Mouse (Mus musculus): Measurements from ENCODE around the gene Olfr92. TPM values are rescaled to one million over a fixed set of nuclear protein-coding genes. Genes with fewer than 3 reads are reported as not detected.

The Olfr92 gene
- total and polyA plus RNA-seq, 2 experiments from 2014 or later: not detected

GRCm38 (mm10) chr17:37063686-37064495 is 56.0 kb downstream of the Olfr92 start:
- H3K36me3 ChIP-seq (ENCODE audit: insufficient read depth): peaks cover 74% of the 10 kb centered on the region
- DNase-seq (no peak), ATAC-seq (peak; percentile 15; the same call in 1 of the 2 replicates)
- H3K27me3 ChIP-seq (ENCODE audit: insufficient read depth, low read length): no peaks in the 10 kb centered on the region
- H3K27ac ChIP-seq (ENCODE audit: low read depth, low read length): no peak overlapping the region
- no peak overlapping the region for H3K9ac ChIP-seq
- no peak overlapping the region for H3K4me2 ChIP-seq (ENCODE audit: low read depth)
- 40% methylated on average over 11 of the region's 11 CpGs for WGBS
- no peak for TF ChIP-seq CTCF (IDR thresholded peaks at IDR 0.05; ENCODE audit: low read depth)
- H3K9me3 ChIP-seq (ENCODE audit: low read length): no peaks in the 10 kb centered on the region
- H3K4me3 ChIP-seq (ENCODE audit: low read depth, low read length): no peak overlapping the region
- H3K4me1 ChIP-seq (ENCODE audit: insufficient read depth): no peaks in the 10 kb centered on the region

- peaks cover 74% of the 10 kb centered on the region for H3K36me3 ChIP-seq (ENCODE audit: insufficient read depth)
- no peaks in the 10 kb centered on the region for H3K4me1 ChIP-seq (ENCODE audit: insufficient read depth)
- TF ChIP-seq CTCF (IDR thresholded peaks at IDR 0.05; ENCODE audit: low read depth): no peak
- 0 out of 2 replicates have a peak overlapping the region, but pooled peaks have one; percentile 21 for H3K27ac ChIP-seq (ENCODE audit: low read depth, low read length)
- no peak overlapping the region for H3K4me2 ChIP-seq (ENCODE audit: low read depth)
- H3K9me3 ChIP-seq (ENCODE audit: low read length): no peaks in the 10 kb centered on the region
- H3K27me3 ChIP-seq (ENCODE audit: insufficient read depth, low read length): no peaks in the 10 kb centered on the region
- 56% methylated on average over 10 of the region's 10 CpGs for whole genome bisulfite sequencing
- ATAC-seq (no peak), DNase-seq (no peak)
- H3K4me3 ChIP-seq (ENCODE audit: low read depth, low read length): no peak overlapping the region
- H3K9ac ChIP-seq: no peak overlapping the region
Measured at GRCm38 (mm10) chr17:37063063-37063462, 56.8 kb downstream of the Olfr92 start.

- TF ChIP-seq CTCF (IDR thresholded peaks at IDR 0.05; ENCODE audit: low read depth): no peak
- H3K4me3 ChIP-seq (ENCODE audit: low read depth, low read length): no peak overlapping the region
- no peak overlapping the region for H3K9ac ChIP-seq
- H3K4me1 ChIP-seq (ENCODE audit: insufficient read depth): no peaks in the 10 kb centered on the region
- H3K36me3 ChIP-seq (ENCODE audit: insufficient read depth): peaks cover 73% of the 10 kb centered on the region
- H3K27ac ChIP-seq (ENCODE audit: low read depth, low read length): peak overlapping the region; percentile 64
- H3K27me3 ChIP-seq (ENCODE audit: insufficient read depth, low read length): no peaks in the 10 kb centered on the region
- H3K4me2 ChIP-seq (ENCODE audit: low read depth): no peak overlapping the region
- peak; percentile 77 for ATAC-seq
- DNase-seq: no peak
- H3K9me3 ChIP-seq (ENCODE audit: low read length): no peaks in the 10 kb centered on the region
- 29% methylated on average over 10 of the region's 10 CpGs for WGBS
Measured at GRCm38 (mm10) chr17:37062101-37062641, 57.7 kb downstream of the Olfr92 start.

GRCm38 (mm10) chr17:37061435-37061834 is 58.5 kb downstream of the Olfr92 start:
- H3K4me1 ChIP-seq (ENCODE audit: insufficient read depth): no peaks in the 10 kb centered on the region
- H3K4me3 ChIP-seq (ENCODE audit: low read depth, low read length): no peak overlapping the region
- no peak for TF ChIP-seq CTCF (IDR thresholded peaks at IDR 0.05; ENCODE audit: low read depth)
- peaks cover 73% of the 10 kb centered on the region for H3K36me3 ChIP-seq (ENCODE audit: insufficient read depth)
- no peaks in the 10 kb centered on the region for H3K27me3 ChIP-seq (ENCODE audit: insufficient read depth, low read length)
- H3K4me2 ChIP-seq (ENCODE audit: low read depth): no peak overlapping the region
- no peak overlapping the region for H3K27ac ChIP-seq (ENCODE audit: low read depth, low read length)
- H3K9me3 ChIP-seq (ENCODE audit: low read length): no peaks in the 10 kb centered on the region
- WGBS: 36% methylated on average over 3 of the region's 3 CpGs
- H3K9ac ChIP-seq: no peak overlapping the region
- no peak for DNase-seq
- ATAC-seq: no peak

Other genes with a start within 250 kb of the Olfr92 start
- 0.19 TPM in 1 of 2 replicates, not detected in the other for gene Trim40, start 230.0 kb downstream of the Olfr92 start, total RNA-seq (2014; rRNA removed)
- gene Trim40, start 230.0 kb downstream of the Olfr92 start, polyA plus RNA-seq (2015; fragmentation: Nextera tagmentation; extraction: Ambion mirVana): 0.12 TPM in 1 of 2 replicates, not detected in the other
- not detected in 2 replicates for gene Trim31, start 222.0 kb downstream of the Olfr92 start, total RNA-seq (2014; rRNA removed)
- 0.06 TPM in 1 of 2 replicates, not detected in the other for gene Trim31, start 222.0 kb downstream of the Olfr92 start, polyA plus RNA-seq (2015; fragmentation: Nextera tagmentation; extraction: Ambion mirVana)
- 1.8 and 2.5 TPM in 2 replicates for gene Rnf39, start 177.2 kb downstream of the Olfr92 start, total RNA-seq (2014; rRNA removed)
- 1.1 and 2.4 TPM in 2 replicates for gene Rnf39, start 177.2 kb downstream of the Olfr92 start, polyA plus RNA-seq (2015; fragmentation: Nextera tagmentation; extraction: Ambion mirVana)
- 72.3 and 82.2 TPM in 2 replicates for gene Ppp1r11, start 168.3 kb downstream of the Olfr92 start, total RNA-seq (2014; rRNA removed)
- 157 and 183 TPM in 2 replicates for gene Ppp1r11, start 168.3 kb downstream of the Olfr92 start, polyA plus RNA-seq (2015; fragmentation: Nextera tagmentation; extraction: Ambion mirVana)
- gene Znrd1, start 161.5 kb downstream of the Olfr92 start, total RNA-seq (2014; rRNA removed): 28.6 and 35.0 TPM in 2 replicates
- 48.8 and 56.5 TPM in 2 replicates for gene Znrd1, start 161.5 kb downstream of the Olfr92 start, polyA plus RNA-seq (2015; fragmentation: Nextera tagmentation; extraction: Ambion mirVana)
- 2.0 and 3.4 TPM in 2 replicates for gene Znrd1as, start 161.5 kb downstream of the Olfr92 start, total RNA-seq (2014; rRNA removed)
- gene Znrd1as, start 161.5 kb downstream of the Olfr92 start, polyA plus RNA-seq (2015; fragmentation: Nextera tagmentation; extraction: Ambion mirVana): 2.6 and 3.7 TPM in 2 replicates
- gene 2410137M14Rik, start 138.9 kb downstream of the Olfr92 start, total RNA-seq (2014; rRNA removed): 0.38 TPM in 1 of 2 replicates, not detected in the other
- 0.36 TPM in 1 of 2 replicates, not detected in the other for gene 2410137M14Rik, start 138.9 kb downstream of the Olfr92 start, polyA plus RNA-seq (2015; fragmentation: Nextera tagmentation; extraction: Ambion mirVana)
- 3.5 and 4.2 TPM in 2 replicates for gene H2-M5, start 130.6 kb downstream of the Olfr92 start, total RNA-seq (2014; rRNA removed)
- gene H2-M5, start 130.6 kb downstream of the Olfr92 start, polyA plus RNA-seq (2015; fragmentation: Nextera tagmentation; extraction: Ambion mirVana): 0.52 and 1.5 TPM in 2 replicates
- gene Zfp57, start 118.9 kb downstream of the Olfr92 start, total RNA-seq (2014; rRNA removed): 208 and 220 TPM in 2 replicates
- 113 and 148 TPM in 2 replicates for gene Zfp57, start 118.9 kb downstream of the Olfr92 start, polyA plus RNA-seq (2015; fragmentation: Nextera tagmentation; extraction: Ambion mirVana)
- gene Mog, start 96.7 kb downstream of the Olfr92 start, total RNA-seq (2014; rRNA removed): not detected in 2 replicates
- 0.53 and 1.1 TPM in 2 replicates for gene Mog, start 96.7 kb downstream of the Olfr92 start, polyA plus RNA-seq (2015; fragmentation: Nextera tagmentation; extraction: Ambion mirVana)
- gene Gabbr1, start 74.1 kb downstream of the Olfr92 start, total RNA-seq (2014; rRNA removed): 353 and 416 TPM in 2 replicates
- gene Gabbr1, start 74.1 kb downstream of the Olfr92 start, polyA plus RNA-seq (2015; fragmentation: Nextera tagmentation; extraction: Ambion mirVana): 58.1 and 80.1 TPM in 2 replicates
- not detected in 2 replicates for gene Olfr90, start 31.6 kb downstream of the Olfr92 start, total RNA-seq (2014; rRNA removed)
- gene Olfr90, start 31.6 kb downstream of the Olfr92 start, polyA plus RNA-seq (2015; fragmentation: Nextera tagmentation; extraction: Ambion mirVana): not detected in 2 replicates
- not detected in 2 replicates for gene Olfr91, start 21.8 kb downstream of the Olfr92 start, total RNA-seq (2014; rRNA removed)
- gene Olfr91, start 21.8 kb downstream of the Olfr92 start, polyA plus RNA-seq (2015; fragmentation: Nextera tagmentation; extraction: Ambion mirVana): not detected in 2 replicates
- gene Olfr93, start 41.4 kb upstream of the Olfr92 start, total RNA-seq (2014; rRNA removed): not detected in 2 replicates
- not detected in 2 replicates for gene Olfr93, start 41.4 kb upstream of the Olfr92 start, polyA plus RNA-seq (2015; fragmentation: Nextera tagmentation; extraction: Ambion mirVana)
- not detected in 2 replicates for gene Ubd, start 73.8 kb upstream of the Olfr92 start, total RNA-seq (2014; rRNA removed)
- not detected in 2 replicates for gene Ubd, start 73.8 kb upstream of the Olfr92 start, polyA plus RNA-seq (2015; fragmentation: Nextera tagmentation; extraction: Ambion mirVana)
- not detected in 2 replicates for gene Olfr94, start 80.9 kb upstream of the Olfr92 start, total RNA-seq (2014; rRNA removed)
- not detected in 2 replicates for gene Olfr94, start 80.9 kb upstream of the Olfr92 start, polyA plus RNA-seq (2015; fragmentation: Nextera tagmentation; extraction: Ambion mirVana)
- 0.05 TPM in 1 of 2 replicates, not detected in the other for gene Olfr95, start 93.0 kb upstream of the Olfr92 start, total RNA-seq (2014; rRNA removed)
- gene Olfr95, start 93.0 kb upstream of the Olfr92 start, polyA plus RNA-seq (2015; fragmentation: Nextera tagmentation; extraction: Ambion mirVana): not detected in 2 replicates
- gene Olfr96, start 100.1 kb upstream of the Olfr92 start, total RNA-seq (2014; rRNA removed): not detected in 2 replicates
- not detected in 2 replicates for gene Olfr96, start 100.1 kb upstream of the Olfr92 start, polyA plus RNA-seq (2015; fragmentation: Nextera tagmentation; extraction: Ambion mirVana)
- not detected in 2 replicates for gene Olfr97, start 117.2 kb upstream of the Olfr92 start, total RNA-seq (2014; rRNA removed)
- not detected in 2 replicates for gene Olfr97, start 117.2 kb upstream of the Olfr92 start, polyA plus RNA-seq (2015; fragmentation: Nextera tagmentation; extraction: Ambion mirVana)
- not detected in 2 replicates for gene Olfr98, start 143.7 kb upstream of the Olfr92 start, total RNA-seq (2014; rRNA removed)
- gene Olfr98, start 143.7 kb upstream of the Olfr92 start, polyA plus RNA-seq (2015; fragmentation: Nextera tagmentation; extraction: Ambion mirVana): not detected in 2 replicates
- 1.0 and 1.9 TPM in 2 replicates for gene H2-M3, start 150.1 kb upstream of the Olfr92 start, total RNA-seq (2014; rRNA removed)
- gene H2-M3, start 150.1 kb upstream of the Olfr92 start, polyA plus RNA-seq (2015; fragmentation: Nextera tagmentation; extraction: Ambion mirVana): 1.5 and 1.7 TPM in 2 replicates
- not detected in 2 replicates for gene Olfr99, start 163.4 kb upstream of the Olfr92 start, total RNA-seq (2014; rRNA removed)
- gene Olfr99, start 163.4 kb upstream of the Olfr92 start, polyA plus RNA-seq (2015; fragmentation: Nextera tagmentation; extraction: Ambion mirVana): not detected in 2 replicates
- not detected in 2 replicates for gene Olfr101, start 184.2 kb upstream of the Olfr92 start, total RNA-seq (2014; rRNA removed)
- gene Olfr101, start 184.2 kb upstream of the Olfr92 start, polyA plus RNA-seq (2015; fragmentation: Nextera tagmentation; extraction: Ambion mirVana): not detected in 2 replicates
- gene Olfr102, start 197.0 kb upstream of the Olfr92 start, total RNA-seq (2014; rRNA removed): not detected in 2 replicates
- not detected in 2 replicates for gene Olfr102, start 197.0 kb upstream of the Olfr92 start, polyA plus RNA-seq (2015; fragmentation: Nextera tagmentation; extraction: Ambion mirVana)
- not detected in 2 replicates for gene Olfr103, start 219.6 kb upstream of the Olfr92 start, total RNA-seq (2014; rRNA removed)
- gene Olfr103, start 219.6 kb upstream of the Olfr92 start, polyA plus RNA-seq (2015; fragmentation: Nextera tagmentation; extraction: Ambion mirVana): not detected in 2 replicates
- not detected in 2 replicates for gene Olfr104-ps, start 239.5 kb upstream of the Olfr92 start, total RNA-seq (2014; rRNA removed)
- gene Olfr104-ps, start 239.5 kb upstream of the Olfr92 start, polyA plus RNA-seq (2015; fragmentation: Nextera tagmentation; extraction: Ambion mirVana): not detected in 2 replicates